Mouse (Mus musculus): ENCODE data around the gene Mcm5.
A peak's percentile ranks its signal among the peaks of the same experiment; 100 is the strongest.

Mcm5 gene

GRCm38 (mm10) chr8:75093399-75094156, 15.8 kb upstream of the Mcm5 start, which contains the start of gene Hmox1:
TSS of gene Hmox1 (plus strand) at chr8:75093621.
- DNase-seq (ENCODE audit: low read depth, low spot score): peak; percentile 83

- no peak for DNase-seq (ENCODE audit: low read depth, low spot score)
These were observed 6.4 kb upstream of the Mcm5 start for GRCm38 (mm10) chr8:75102956-75103355.

- no peak for DNase-seq (ENCODE audit: low read depth, low spot score)
These were observed 5.9 kb upstream of the Mcm5 start for GRCm38 (mm10) chr8:75103376-75103878.

GRCm38 (mm10) chr8:75108527-75109235, 688 bp upstream of the Mcm5 start:
- DNase-seq (ENCODE audit: low read depth, low spot score): peak; percentile 74

- DNase-seq (ENCODE audit: low read depth, low spot score): no peak
These were observed 724 bp downstream of the Mcm5 start for GRCm38 (mm10) chr8:75110093-75110492.

GRCm38 (mm10) chr8:75118505-75118904, 9.1 kb downstream of the Mcm5 start:
- no peak for DNase-seq (ENCODE audit: low read depth, low spot score)

GRCm38 (mm10) chr8:75119287-75119686, 9.9 kb downstream of the Mcm5 start:
- DNase-seq (ENCODE audit: low read depth, low spot score): no peak

GRCm38 (mm10) chr8:75119747-75120146, 10.4 kb downstream of the Mcm5 start:
- DNase-seq (ENCODE audit: low read depth, low spot score): no peak

GRCm38 (mm10) chr8:75127406-75127805, 18.0 kb downstream of the Mcm5 start:
- no peak for DNase-seq (ENCODE audit: low read depth, low spot score)

- no peak for DNase-seq (ENCODE audit: low read depth, low spot score)
These were observed 23.1 kb downstream of the Mcm5 start for GRCm38 (mm10) chr8:75132485-75132884.

GRCm38 (mm10) chr8:75133399-75133798, 24.0 kb downstream of the Mcm5 start:
- no peak for DNase-seq (ENCODE audit: low read depth, low spot score)

- no peak for DNase-seq (ENCODE audit: low read depth, low spot score)
These were observed 25.4 kb downstream of the Mcm5 start for GRCm38 (mm10) chr8:75134603-75135391.

GRCm38 (mm10) chr8:75135756-75136155, 26.4 kb downstream of the Mcm5 start:
- no peak for DNase-seq (ENCODE audit: low read depth, low spot score)

- DNase-seq (ENCODE audit: low read depth, low spot score): no peak
These were observed 26.9 kb downstream of the Mcm5 start for GRCm38 (mm10) chr8:75136256-75136655.

- no peak for DNase-seq (ENCODE audit: low read depth, low spot score)
These were observed 28.2 kb downstream of the Mcm5 start for GRCm38 (mm10) chr8:75137536-75137935.

GRCm38 (mm10) chr8:75150911-75151610, 41.7 kb downstream of the Mcm5 start:
- no peak for DNase-seq (ENCODE audit: low read depth, low spot score)

GRCm38 (mm10) chr8:75151743-75152142, 42.4 kb downstream of the Mcm5 start:
- DNase-seq (ENCODE audit: low read depth, low spot score): no peak

GRCm38 (mm10) chr8:75152505-75153082, 43.2 kb downstream of the Mcm5 start:
- DNase-seq (ENCODE audit: low read depth, low spot score): no peak

GRCm38 (mm10) chr8:75154855-75155478, 45.6 kb downstream of the Mcm5 start:
- DNase-seq (ENCODE audit: low read depth, low spot score): no peak

GRCm38 (mm10) chr8:75155740-75156322, 46.5 kb downstream of the Mcm5 start:
- no peak for DNase-seq (ENCODE audit: low read depth, low spot score)

Data from embryo, embryonic 11.5 days (tissue).